Mouse (Mus musculus): ENCODE measurements at regions not wholly inside any gene's neighbourhood (a gene's known extent, or its start where the extent isn't known, plus 50 kb on each side); places are given as distances from the start of the nearest gene placed in this dataset.

GRCm38 (mm10) chr11:7272543-7272942, 58.8 kb upstream of the Igfbp3 start:
- Histone ChIP-seq H3K4me3 (replicated peaks; ENCODE audit: insufficient read depth, low read depth, low read length) (no peak overlapping the region), H3K27ac (ENCODE audit: insufficient read depth, low read length) (no peak overlapping the region), H3K27me3 (ENCODE audit: control insufficient read depth, insufficient read depth, low read length) (no peaks in the 10 kb centered on the region), H3K4me1 (ENCODE audit: control insufficient read depth, insufficient read depth, low read length) (no peaks in the 10 kb centered on the region)
- 60% methylated on average over 3 of the region's 3 CpGs for WGBS
- no peak for DNase-seq
- no peak for TF ChIP-seq POLR2A (IDR thresholded peaks at IDR 0.05; ENCODE audit: borderline replicate concordance, insufficient read depth, low read length)
- TF ChIP-seq CTCF (IDR thresholded peaks at IDR 0.05; ENCODE audit: borderline replicate concordance, insufficient read depth, low read depth, low read length) = no peak

DNA sequence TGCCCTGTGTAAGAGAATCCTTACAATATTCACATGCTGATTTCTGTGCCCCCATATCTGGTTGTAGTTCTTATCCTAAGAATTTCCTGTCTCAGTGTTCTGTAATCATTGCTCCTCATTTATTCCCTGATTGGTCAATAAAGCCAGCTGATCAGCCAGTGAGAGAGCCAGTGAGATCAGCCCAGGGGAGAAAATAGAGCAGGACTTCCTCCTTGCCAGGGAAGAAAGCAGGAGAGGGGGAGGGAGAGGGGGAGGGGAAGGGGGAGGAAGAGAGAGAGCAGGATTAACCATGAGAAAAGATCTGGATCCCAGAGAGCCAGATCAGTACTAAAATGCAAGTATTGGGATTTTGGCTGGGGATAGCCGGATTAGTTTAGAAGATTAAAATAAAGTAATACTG, 57.2 kb upstream of the Igfbp3 start:
- DNase-seq = no peak
- H3K27ac ChIP-seq (ENCODE audit: insufficient read depth, low read length) = no peak overlapping the region
- TF ChIP-seq CTCF (IDR thresholded peaks at IDR 0.05; ENCODE audit: borderline replicate concordance, insufficient read depth, low read depth, low read length) = no peak
- no peak for TF ChIP-seq POLR2A (IDR thresholded peaks at IDR 0.05; ENCODE audit: borderline replicate concordance, insufficient read depth, low read length)
- H3K4me3 ChIP-seq (replicated peaks; ENCODE audit: insufficient read depth, low read depth, low read length) = no peak overlapping the region
- 96% methylated on average over 1 of the region's 1 CpGs for WGBS
- H3K27me3 ChIP-seq (ENCODE audit: control insufficient read depth, insufficient read depth, low read length) = no peaks in the 10 kb centered on the region
- no peaks in the 10 kb centered on the region for H3K4me1 ChIP-seq (ENCODE audit: control insufficient read depth, insufficient read depth, low read length)

DNA sequence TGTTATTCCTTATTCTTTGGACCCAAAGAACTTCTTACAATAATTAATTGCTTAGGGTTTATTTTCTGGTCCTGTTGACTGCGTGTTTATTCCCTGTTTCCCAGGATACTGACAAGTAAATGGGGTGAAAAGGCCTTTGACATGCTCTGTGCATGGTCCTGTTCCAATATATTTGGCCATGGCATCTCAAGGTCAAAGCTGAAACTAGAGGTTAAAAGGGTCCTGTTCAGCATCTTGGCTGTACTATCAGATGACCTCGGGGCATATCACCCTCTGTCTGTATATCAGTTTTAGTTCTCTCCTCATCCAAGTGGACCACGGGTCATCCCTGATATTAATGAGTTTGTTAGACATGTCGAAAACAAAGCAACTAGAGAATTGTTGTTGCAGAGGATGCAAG, 50.2 kb upstream of the Igfbp3 start:
- 84% methylated on average over 4 of the region's 4 CpGs for WGBS
- DNase-seq = no peak
- TF ChIP-seq POLR2A (IDR thresholded peaks at IDR 0.05; ENCODE audit: borderline replicate concordance, insufficient read depth, low read length) (no peak), CTCF (IDR thresholded peaks at IDR 0.05; ENCODE audit: borderline replicate concordance, insufficient read depth, low read depth, low read length) (no peak)
- H3K27ac ChIP-seq (ENCODE audit: insufficient read depth, low read length) = no peak overlapping the region
- no peak overlapping the region for H3K4me3 ChIP-seq (replicated peaks; ENCODE audit: insufficient read depth, low read depth, low read length)
- H3K27me3 ChIP-seq (ENCODE audit: control insufficient read depth, insufficient read depth, low read length) = no peaks in the 10 kb centered on the region
- H3K4me1 ChIP-seq (ENCODE audit: control insufficient read depth, insufficient read depth, low read length) = no peaks in the 10 kb centered on the region

All from cerebellum, adult 2 months (tissue).